In the genomic region with DNA sequence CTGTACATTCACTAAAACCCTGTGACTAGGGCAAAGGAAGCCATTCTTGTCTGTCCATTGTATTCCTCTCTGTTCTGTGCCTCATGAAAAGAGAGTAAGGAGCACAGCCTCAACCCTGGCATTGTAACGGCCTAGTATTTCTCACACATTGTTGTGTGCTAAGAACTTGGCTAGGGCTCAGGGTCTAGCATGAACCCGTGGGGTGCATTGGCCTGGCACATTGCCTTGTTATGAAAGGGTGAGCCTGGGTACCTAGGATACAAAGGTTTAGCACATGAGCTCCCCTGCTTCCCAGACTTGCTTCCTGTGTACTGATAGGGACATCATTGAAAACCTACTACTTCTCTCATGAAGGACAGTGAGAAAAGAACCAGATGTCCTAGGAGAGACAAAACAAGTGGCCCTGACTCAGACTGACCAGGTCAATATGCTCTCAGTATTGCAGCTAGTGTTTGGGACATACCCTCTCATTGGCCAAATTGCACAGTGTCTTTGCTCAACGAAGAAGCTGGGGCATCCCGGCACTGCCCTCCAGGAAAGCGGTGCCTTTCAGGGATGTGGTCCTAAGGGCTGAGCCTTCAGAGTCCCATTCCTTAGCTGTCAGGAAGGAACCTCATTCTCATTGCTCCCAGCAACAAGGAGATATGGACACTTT, we compare ENCODE assay signal across 16 mouse cellular contexts.
"Had no signal": no experiment of that assay in that cellular context is flagged by ENCODE, and none has a peak within 500 bp of the region (broad histone marks: within the 10 kb centered on the region; RNA-seq: fewer than 3 reads in every experiment).

No protein-coding gene starts in this region.

- H3K27me3 ChIP-seq: lung, embryonic 15.5 days; megakaryocyte, embryonic 14.5 days; midbrain, embryonic 13.5 days; midbrain, embryonic 15.5 days; neural tube, embryonic 12.5 days; stomach, embryonic 15.5 days had no signal

- H3K27ac ChIP-seq: lung, embryonic 15.5 days; macrophage; midbrain, embryonic 13.5 days; midbrain, embryonic 15.5 days; neural tube, embryonic 12.5 days; stomach, embryonic 15.5 days; stomach, postnatal 0 days had no signal

- H3K9me3 ChIP-seq: lung, embryonic 15.5 days; midbrain, embryonic 13.5 days; midbrain, embryonic 15.5 days; neural tube, embryonic 12.5 days; stomach, embryonic 15.5 days had no signal

- DNase-seq: liver, postnatal 0 days; lung, adult 2 months; lung, postnatal 14 days; lung, postnatal 36 days; right cerebral cortex, postnatal 14 days; thymus, adult 2 months; thymus, postnatal 25 days; thymus, postnatal 4 days had no signal

- H3K4me1 ChIP-seq: megakaryocyte, embryonic 14.5 days; neural tube, embryonic 12.5 days; stomach, embryonic 15.5 days had no signal

- H3K4me3 ChIP-seq: lung, embryonic 15.5 days; megakaryocyte, embryonic 14.5 days; midbrain, embryonic 13.5 days; midbrain, embryonic 15.5 days; neural tube, embryonic 12.5 days; stomach, embryonic 15.5 days had no signal

- H3K36me3 ChIP-seq: lung, embryonic 15.5 days; midbrain, embryonic 13.5 days; midbrain, embryonic 15.5 days; neural tube, embryonic 12.5 days; stomach, embryonic 15.5 days had no signal
